Mouse (Mus musculus): Measurements from ENCODE around the gene P4ha1. TPM values are rescaled to one million over a fixed set of nuclear protein-coding genes. Genes with fewer than 3 reads are reported as not detected.

Gene P4ha1
- polyA plus RNA-seq, 1 experiment from 2014 or later, result 54.8 TPM

GRCm38 (mm10) chr10:59331546-59332256 is 8.6 kb downstream of the P4ha1 start:
- H3K4me3 ChIP-seq (ENCODE audit: low read depth, low read length), result no peak overlapping the region
- ATAC-seq (replicated peaks; ENCODE audit: insufficient number of reproducible peaks, low FRiP score, low TSS enrichment), result no peak
- peaks cover 11% of the 10 kb centered on the region for H3K4me1 ChIP-seq (ENCODE audit: control insufficient read depth, insufficient read depth, low read length)
- WGBS (ENCODE audit: insufficient replicate concordance), result 77% methylated on average over 6 of the region's 6 CpGs
- H3K36me3 ChIP-seq (ENCODE audit: control insufficient read depth, insufficient read depth, low read length), result no peaks in the 10 kb centered on the region
- H3K9me3 ChIP-seq (replicated peaks; ENCODE audit: control insufficient read depth, low read length), result no peaks in the 10 kb centered on the region
- no peak overlapping the region for H3K27ac ChIP-seq (ENCODE audit: low read depth, low read length)
- no peak overlapping the region for H3K4me2 ChIP-seq
- H3K9ac ChIP-seq (ENCODE audit: low read depth, low read length), result no peak overlapping the region
- H3K27me3 ChIP-seq (ENCODE audit: control insufficient read depth, insufficient read depth, low read length), result no peaks in the 10 kb centered on the region

DNA sequence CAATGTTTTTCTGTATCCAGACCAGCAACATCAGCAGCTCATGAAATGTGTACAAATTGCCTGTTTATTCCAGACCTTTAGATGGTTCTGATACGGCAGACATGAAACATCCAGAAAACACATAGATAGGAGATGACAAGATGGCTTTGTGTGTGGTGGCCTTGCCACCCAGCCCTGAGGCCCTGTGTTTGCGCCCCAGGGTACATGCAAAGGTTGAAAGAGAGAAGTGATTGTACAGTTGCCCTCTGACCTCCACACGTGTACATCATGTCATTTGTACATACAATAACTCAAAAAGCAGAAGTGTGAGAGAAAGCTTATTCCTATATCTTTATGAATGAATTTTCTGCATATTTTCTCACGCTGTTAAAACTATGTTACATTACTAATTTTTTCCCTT is 10.3 kb downstream of the P4ha1 start:
- H3K4me1 ChIP-seq (ENCODE audit: control insufficient read depth, insufficient read depth, low read length), result peaks cover 11% of the 10 kb centered on the region

GRCm38 (mm10) chr10:59334899-59335798 is 12.1 kb downstream of the P4ha1 start:
- Histone ChIP-seq H3K9me3 (replicated peaks; ENCODE audit: control insufficient read depth, low read length) (no peaks in the 10 kb centered on the region), H3K36me3 (ENCODE audit: control insufficient read depth, insufficient read depth, low read length) (peaks cover 12% of the 10 kb centered on the region), H3K27ac (ENCODE audit: low read depth, low read length) (peak overlapping the region; percentile 60), H3K4me2 (no peak overlapping the region), H3K4me3 (ENCODE audit: low read depth, low read length) (no peak overlapping the region), H3K4me1 (ENCODE audit: control insufficient read depth, insufficient read depth, low read length) (peaks cover 11% of the 10 kb centered on the region), H3K27me3 (ENCODE audit: control insufficient read depth, insufficient read depth, low read length) (no peaks in the 10 kb centered on the region), H3K9ac (ENCODE audit: low read depth, low read length) (no peak overlapping the region)
- 69% methylated on average over 4 of the region's 4 CpGs for WGBS (ENCODE audit: insufficient replicate concordance)
- no peak for ATAC-seq (replicated peaks; ENCODE audit: insufficient number of reproducible peaks, low FRiP score, low TSS enrichment)

More for the DNA sequence above, 10.3 kb downstream of the P4ha1 start:
- no peak overlapping the region for H3K9ac ChIP-seq (ENCODE audit: low read depth, low read length)
- peaks cover 4% of the 10 kb centered on the region; the same call in 1 of the 2 replicates for H3K36me3 ChIP-seq (ENCODE audit: control insufficient read depth, insufficient read depth, low read length)
- no peaks in the 10 kb centered on the region for H3K9me3 ChIP-seq (replicated peaks; ENCODE audit: control insufficient read depth, low read length)
- H3K4me2 ChIP-seq, result no peak overlapping the region
- H3K27me3 ChIP-seq (ENCODE audit: control insufficient read depth, insufficient read depth, low read length), result no peaks in the 10 kb centered on the region
- 83% methylated on average over 4 of the region's 4 CpGs for WGBS (ENCODE audit: insufficient replicate concordance)
- ATAC-seq (replicated peaks; ENCODE audit: insufficient number of reproducible peaks, low FRiP score, low TSS enrichment), result no peak
- no peak overlapping the region for H3K27ac ChIP-seq (ENCODE audit: low read depth, low read length)
- H3K4me3 ChIP-seq (ENCODE audit: low read depth, low read length), result no peak overlapping the region

DNA sequence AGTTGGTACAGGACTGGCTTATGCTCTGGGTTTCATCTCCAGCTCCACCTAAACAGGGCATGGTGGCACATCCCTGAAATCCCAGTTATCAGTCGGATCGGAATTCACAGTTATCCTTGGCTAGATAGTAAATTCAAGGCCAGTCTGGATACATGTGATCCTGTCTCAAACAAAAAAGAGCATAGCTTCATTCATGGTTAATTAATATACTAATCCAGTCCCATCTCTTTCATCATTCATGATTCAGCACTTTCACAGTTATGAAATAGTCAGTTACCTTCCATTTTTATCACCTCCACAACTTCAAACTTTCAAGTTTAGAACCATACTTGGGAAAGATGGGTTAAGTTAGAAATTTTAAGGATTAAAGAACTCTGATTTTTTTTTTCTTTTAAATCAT is 13.0 kb downstream of the P4ha1 start:
- Histone ChIP-seq H3K4me1 (ENCODE audit: control insufficient read depth, insufficient read depth, low read length) (peaks cover 11% of the 10 kb centered on the region), H3K27me3 (ENCODE audit: control insufficient read depth, insufficient read depth, low read length) (no peaks in the 10 kb centered on the region), H3K9me3 (replicated peaks; ENCODE audit: control insufficient read depth, low read length) (no peaks in the 10 kb centered on the region), H3K4me2 (no peak overlapping the region), H3K27ac (ENCODE audit: low read depth, low read length) (no peak overlapping the region), H3K36me3 (ENCODE audit: control insufficient read depth, insufficient read depth, low read length) (peaks cover 12% of the 10 kb centered on the region), H3K4me3 (ENCODE audit: low read depth, low read length) (no peak overlapping the region), H3K9ac (ENCODE audit: low read depth, low read length) (no peak overlapping the region)
- ATAC-seq (replicated peaks; ENCODE audit: insufficient number of reproducible peaks, low FRiP score, low TSS enrichment), result no peak
- 63% methylated on average over 2 of the region's 2 CpGs for WGBS (ENCODE audit: insufficient replicate concordance)

DNA sequence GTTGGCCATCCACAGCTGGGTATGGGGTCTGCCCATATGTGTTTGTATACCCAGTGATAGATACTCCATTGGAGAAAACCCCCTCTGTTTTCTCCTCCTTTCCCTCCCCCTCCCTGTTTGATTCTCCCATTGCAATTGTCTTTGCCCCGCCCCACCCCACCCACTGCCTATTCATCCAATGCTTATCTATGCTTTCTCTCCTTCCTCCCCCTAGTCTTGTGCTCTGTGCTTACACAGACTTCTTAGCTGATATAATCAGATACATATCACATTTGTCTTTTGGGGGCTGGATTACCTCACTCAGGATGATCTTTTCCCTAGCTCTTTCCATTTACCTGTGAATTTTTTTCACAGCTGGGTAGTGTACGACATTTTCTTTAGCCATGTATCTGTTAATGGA is 23.5 kb downstream of the P4ha1 start:
- ATAC-seq (replicated peaks; ENCODE audit: insufficient number of reproducible peaks, low FRiP score, low TSS enrichment), result 0 out of 2 replicates have a peak, but pooled peaks have one; percentile 39
- Histone ChIP-seq H3K4me3 (ENCODE audit: low read depth, low read length) (no peak overlapping the region), H3K36me3 (ENCODE audit: control insufficient read depth, insufficient read depth, low read length) (peaks cover 33% of the 10 kb centered on the region), H3K9me3 (replicated peaks; ENCODE audit: control insufficient read depth, low read length) (no peaks in the 10 kb centered on the region), H3K9ac (ENCODE audit: low read depth, low read length) (no peak overlapping the region), H3K27ac (ENCODE audit: low read depth, low read length) (no peak overlapping the region), H3K27me3 (ENCODE audit: control insufficient read depth, insufficient read depth, low read length) (no peaks in the 10 kb centered on the region), H3K4me2 (no peak overlapping the region), H3K4me1 (ENCODE audit: control insufficient read depth, insufficient read depth, low read length) (no peaks in the 10 kb centered on the region)
- WGBS (ENCODE audit: insufficient replicate concordance), result 78% methylated on average over 2 of the region's 2 CpGs

GRCm38 (mm10) chr10:59348200-59348599 is 25.1 kb downstream of the P4ha1 start:
- no peak overlapping the region for H3K9ac ChIP-seq (ENCODE audit: low read depth, low read length)
- peaks cover 36% of the 10 kb centered on the region for H3K36me3 ChIP-seq (ENCODE audit: control insufficient read depth, insufficient read depth, low read length)
- no peaks in the 10 kb centered on the region for H3K27me3 ChIP-seq (ENCODE audit: control insufficient read depth, insufficient read depth, low read length)
- no peak overlapping the region for H3K4me2 ChIP-seq
- ATAC-seq (replicated peaks; ENCODE audit: insufficient number of reproducible peaks, low FRiP score, low TSS enrichment), result peak; percentile 83
- no peak overlapping the region for H3K4me3 ChIP-seq (ENCODE audit: low read depth, low read length)
- peak overlapping the region; percentile 29; the same call in 1 of the 2 replicates for H3K27ac ChIP-seq (ENCODE audit: low read depth, low read length)
- WGBS (ENCODE audit: insufficient replicate concordance), result 71% methylated on average over 9 of the region's 9 CpGs
- H3K4me1 ChIP-seq (ENCODE audit: control insufficient read depth, insufficient read depth, low read length), result no peaks in the 10 kb centered on the region
- H3K9me3 ChIP-seq (replicated peaks; ENCODE audit: control insufficient read depth, low read length), result no peaks in the 10 kb centered on the region

- H3K4me1 ChIP-seq (ENCODE audit: control insufficient read depth, insufficient read depth, low read length), result no peaks in the 10 kb centered on the region
Measured at GRCm38 (mm10) chr10:59349536-59349935, 26.4 kb downstream of the P4ha1 start.

DNA sequence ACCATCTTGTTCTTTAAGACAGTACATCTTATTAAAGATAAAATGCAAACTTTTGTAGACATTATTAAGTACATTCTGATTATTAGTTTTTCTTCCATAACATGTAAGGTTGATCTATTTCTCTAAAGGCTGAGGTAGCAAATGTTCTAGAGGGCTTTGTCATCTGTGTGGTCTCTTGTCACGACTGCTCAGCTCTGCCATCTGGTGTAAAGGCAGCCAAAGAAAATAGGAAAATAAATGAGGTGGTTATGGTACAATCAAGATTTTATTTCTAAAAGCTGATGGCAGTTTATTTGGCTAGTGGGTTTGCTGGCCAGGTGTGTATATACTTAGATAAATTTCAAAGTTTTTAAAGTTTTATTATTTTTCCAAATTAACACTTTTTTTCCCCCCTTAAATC is 30.0 kb downstream of the P4ha1 start:
- Histone ChIP-seq H3K4me3 (ENCODE audit: low read depth, low read length) (no peak overlapping the region), H3K36me3 (ENCODE audit: control insufficient read depth, insufficient read depth, low read length) (peaks cover 42% of the 10 kb centered on the region), H3K27ac (ENCODE audit: low read depth, low read length) (no peak overlapping the region), H3K9me3 (replicated peaks; ENCODE audit: control insufficient read depth, low read length) (no peaks in the 10 kb centered on the region), H3K9ac (ENCODE audit: low read depth, low read length) (no peak overlapping the region), H3K4me1 (ENCODE audit: control insufficient read depth, insufficient read depth, low read length) (no peaks in the 10 kb centered on the region), H3K4me2 (no peak overlapping the region), H3K27me3 (ENCODE audit: control insufficient read depth, insufficient read depth, low read length) (no peaks in the 10 kb centered on the region)
- no peak for ATAC-seq (replicated peaks; ENCODE audit: insufficient number of reproducible peaks, low FRiP score, low TSS enrichment)
- WGBS (ENCODE audit: insufficient replicate concordance), result 56% methylated on average over 1 of the region's 1 CpGs

More at GRCm38 (mm10) chr10:59349536-59349935, 26.4 kb downstream of the P4ha1 start:
- peaks cover 34% of the 10 kb centered on the region for H3K36me3 ChIP-seq (ENCODE audit: control insufficient read depth, insufficient read depth, low read length)
- ATAC-seq (replicated peaks; ENCODE audit: insufficient number of reproducible peaks, low FRiP score, low TSS enrichment), result no peak
- no peak overlapping the region for H3K9ac ChIP-seq (ENCODE audit: low read depth, low read length)
- no peak overlapping the region for H3K4me3 ChIP-seq (ENCODE audit: low read depth, low read length)
- no peak overlapping the region for H3K27ac ChIP-seq (ENCODE audit: low read depth, low read length)
- WGBS (ENCODE audit: insufficient replicate concordance), result 90% methylated on average over 2 of the region's 2 CpGs
- no peaks in the 10 kb centered on the region for H3K27me3 ChIP-seq (ENCODE audit: control insufficient read depth, insufficient read depth, low read length)
- H3K4me2 ChIP-seq, result no peak overlapping the region
- no peaks in the 10 kb centered on the region for H3K9me3 ChIP-seq (replicated peaks; ENCODE audit: control insufficient read depth, low read length)
